Mouse (Mus musculus): ENCODE data around the gene Gm32742. TPM values are rescaled to one million over a fixed set of nuclear protein-coding genes. Genes with fewer than 3 reads are reported as not detected.
A peak's percentile ranks its signal among the peaks of the same experiment; 100 is the strongest.

The Gm32742 gene
- polyA plus RNA-seq, 1 experiment = 0.52 TPM

- TF ChIP-seq POLR2A (IDR thresholded peaks at IDR 0.05; ENCODE audit: low read depth, low read length) (no peak), CTCF (IDR thresholded peaks at IDR 0.05; ENCODE audit: extremely low read depth, insufficient read length, insufficient replicate concordance, low read depth, low read length) (no peak)
- Histone ChIP-seq H3K4me3 (ENCODE audit: low read depth, low read length) (peak overlapping the region; percentile 50), H3K4me1 (ENCODE audit: control insufficient read depth, insufficient read depth, insufficient read length, low read length) (peaks cover 3% of the 10 kb centered on the region; the same call in 1 of the 2 replicates), H3K36me3 (ENCODE audit: control insufficient read depth, insufficient read depth, low read length) (no peaks in the 10 kb centered on the region), H3K27me3 (ENCODE audit: control insufficient read depth, insufficient read depth, low read length) (peaks cover 24% of the 10 kb centered on the region), H3K27ac (ENCODE audit: insufficient read depth, low read depth, low read length) (no peak overlapping the region)
- 5% methylated on average over 42 of the region's 44 CpGs for WGBS
These were observed 62.1 kb downstream of the Gm32742 start for GRCm38 (mm10) chr9:51102963-51103807.

DNA sequence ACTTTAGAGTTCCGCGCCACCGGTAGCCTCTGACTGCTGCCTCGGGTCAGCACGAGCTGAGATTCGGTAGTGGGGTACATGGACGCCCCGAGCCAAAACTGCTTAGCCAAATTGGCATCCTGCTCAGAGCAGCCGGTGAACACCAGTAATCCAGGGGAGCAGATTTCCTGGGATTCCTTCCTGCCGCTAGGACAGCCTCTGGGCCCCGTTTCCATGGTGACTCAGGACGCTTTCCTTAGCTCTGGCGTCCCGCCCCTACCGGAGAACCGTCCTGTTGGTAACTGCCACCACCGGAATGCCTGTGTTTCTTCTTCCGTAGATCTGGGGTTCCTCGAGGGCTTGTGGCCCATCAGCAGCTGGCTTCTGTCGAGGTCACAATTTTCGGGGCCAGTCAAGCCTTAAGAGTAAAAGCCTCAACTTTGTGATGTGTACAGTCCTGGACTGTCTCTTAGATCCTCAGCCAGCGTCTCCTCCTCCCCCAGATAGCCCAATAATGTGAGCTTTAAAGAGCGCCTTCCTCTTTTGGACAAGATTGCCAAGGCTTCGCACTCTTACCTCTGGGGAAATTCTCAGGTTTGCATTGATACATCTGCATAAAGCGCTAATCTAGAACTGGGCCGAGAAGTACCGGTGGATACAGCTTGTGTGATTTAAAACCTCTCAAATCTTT, 63.4 kb downstream of the Gm32742 start, which contains the start of gene 4833427G06Rik:
Gene 4833427G06Rik, minus strand, starts transcription at position 323 of the 670 bp plus-strand sequence.
- TF ChIP-seq POLR2A (IDR thresholded peaks at IDR 0.05; ENCODE audit: low read depth, low read length) (no peak), CTCF (IDR thresholded peaks at IDR 0.05; ENCODE audit: extremely low read depth, insufficient read length, insufficient replicate concordance, low read depth, low read length) (no peak)
- Histone ChIP-seq H3K36me3 (ENCODE audit: control insufficient read depth, insufficient read depth, low read length) (no peaks in the 10 kb centered on the region), H3K4me1 (ENCODE audit: control insufficient read depth, insufficient read depth, insufficient read length, low read length) (peaks cover 3% of the 10 kb centered on the region; the same call in 1 of the 2 replicates), H3K27me3 (ENCODE audit: control insufficient read depth, insufficient read depth, low read length) (peaks cover 24% of the 10 kb centered on the region), H3K4me3 (ENCODE audit: low read depth, low read length) (no peak within 1 kb of the TSS), H3K27ac (ENCODE audit: insufficient read depth, low read depth, low read length) (no peak within 1 kb of the TSS)
- WGBS = 15% methylated on average over 27 of the region's 27 CpGs

- Histone ChIP-seq H3K27ac (ENCODE audit: insufficient read depth, low read depth, low read length) (no peak overlapping the region), H3K36me3 (ENCODE audit: control insufficient read depth, insufficient read depth, low read length) (no peaks in the 10 kb centered on the region), H3K4me1 (ENCODE audit: control insufficient read depth, insufficient read depth, insufficient read length, low read length) (no peaks in the 10 kb centered on the region), H3K27me3 (ENCODE audit: control insufficient read depth, insufficient read depth, low read length) (no peaks in the 10 kb centered on the region), H3K4me3 (ENCODE audit: low read depth, low read length) (no peak overlapping the region)
- 28% methylated on average over 2 of the region's 2 CpGs for WGBS
- no peak for TF ChIP-seq POLR2A (IDR thresholded peaks at IDR 0.05; ENCODE audit: low read depth, low read length)
- TF ChIP-seq CTCF (IDR thresholded peaks at IDR 0.05; ENCODE audit: extremely low read depth, insufficient read length, insufficient replicate concordance, low read depth, low read length) = no peak
These were observed 69.0 kb downstream of the Gm32742 start for GRCm38 (mm10) chr9:51096306-51096705.

- Histone ChIP-seq H3K27ac (ENCODE audit: insufficient read depth, low read depth, low read length) (no peak overlapping the region), H3K36me3 (ENCODE audit: control insufficient read depth, insufficient read depth, low read length) (no peaks in the 10 kb centered on the region), H3K27me3 (ENCODE audit: control insufficient read depth, insufficient read depth, low read length) (no peaks in the 10 kb centered on the region), H3K4me3 (ENCODE audit: low read depth, low read length) (no peak overlapping the region), H3K4me1 (ENCODE audit: control insufficient read depth, insufficient read depth, insufficient read length, low read length) (no peaks in the 10 kb centered on the region)
- TF ChIP-seq POLR2A (IDR thresholded peaks at IDR 0.05; ENCODE audit: low read depth, low read length) (no peak), CTCF (IDR thresholded peaks at IDR 0.05; ENCODE audit: extremely low read depth, insufficient read length, insufficient replicate concordance, low read depth, low read length) (no peak)
- 47% methylated on average over 5 of the region's 5 CpGs for WGBS
These were observed 71.6 kb downstream of the Gm32742 start for GRCm38 (mm10) chr9:51093697-51094096.

- Histone ChIP-seq H3K36me3 (ENCODE audit: control insufficient read depth, insufficient read depth, low read length) (no peaks in the 10 kb centered on the region), H3K27me3 (ENCODE audit: control insufficient read depth, insufficient read depth, low read length) (peaks cover 4% of the 10 kb centered on the region), H3K27ac (ENCODE audit: insufficient read depth, low read depth, low read length) (no peak overlapping the region), H3K4me3 (ENCODE audit: low read depth, low read length) (no peak overlapping the region), H3K4me1 (ENCODE audit: control insufficient read depth, insufficient read depth, insufficient read length, low read length) (peaks cover 4% of the 10 kb centered on the region; the same call in 1 of the 2 replicates)
- TF ChIP-seq POLR2A (IDR thresholded peaks at IDR 0.05; ENCODE audit: low read depth, low read length) (no peak), CTCF (IDR thresholded peaks at IDR 0.05; ENCODE audit: extremely low read depth, insufficient read length, insufficient replicate concordance, low read depth, low read length) (no peak)
- WGBS = 73% methylated on average over 5 of the region's 5 CpGs
These were observed 83.7 kb downstream of the Gm32742 start for GRCm38 (mm10) chr9:51081614-51082013.

Other genes starting within 250 kb of the Gm32742 start
- gene Sik2, start 156.4 kb downstream of the Gm32742 start, polyA plus RNA-seq (2012; rRNA removed) = 8.7 and 9.9 TPM in 2 replicates
- not detected in 2 replicates for gene Btg4, start 104.6 kb downstream of the Gm32742 start, polyA plus RNA-seq (2012; rRNA removed)
- 0.15 and 0.22 TPM in 2 replicates for gene Layn, start 88.4 kb downstream of the Gm32742 start, polyA plus RNA-seq (2012; rRNA removed)
- not detected in 2 replicates for gene 4833427G06Rik, start 63.4 kb downstream of the Gm32742 start, polyA plus RNA-seq (2012; rRNA removed)
- gene Pou2af1, start 48.2 kb upstream of the Gm32742 start, polyA plus RNA-seq (2012; rRNA removed) = 14.0 and 32.6 TPM in 2 replicates
- gene Colca2, start 113.1 kb upstream of the Gm32742 start, polyA plus RNA-seq (2012; rRNA removed) = 3.1 and 6.0 TPM in 2 replicates
- gene 1810046K07Rik, start 163.4 kb upstream of the Gm32742 start, polyA plus RNA-seq (2012; rRNA removed) = 7.2 and 50.7 TPM in 2 replicates

Data from small intestine, adult 2 months (tissue).